Mouse (Mus musculus) cerebellum, adult 2 months (tissue): ENCODE data around the gene Adrb1. TPM values are rescaled to one million over a fixed set of nuclear protein-coding genes. Genes with fewer than 3 reads are reported as not detected.
"Not testable (repeated sequence)": the region's sequence is repeated elsewhere in the genome, so short reads cannot be mapped to it uniquely, and the experiment has no call there.

ENCODE experiments used
- DNase-seq, 2 experiments: peaks; one replicate each; pipeline ENCODE4 v3.0.0; 2021
- H3K27ac ChIP-seq: fragments of 200-500 bp; 2 replicates; pipeline ENCODE4 v1.5.1; 2012; ENCODE audit warnings: low read length, control low read depth, inconsistent platforms; ENCODE audit not compliant: insufficient read depth
- H3K27me3 ChIP-seq: fragments of 200-500 bp; 2 replicates; pipeline ENCODE4 v1.6.1; 2012; ENCODE audit warnings: inconsistent platforms, mild to moderate bottlenecking, low read length, moderate library complexity; ENCODE audit not compliant: control insufficient read depth, insufficient read depth
- H3K4me1 ChIP-seq: fragments of 200-500 bp; 2 replicates; pipeline ENCODE4 v1.6.1; 2011; ENCODE audit warnings: low read length; ENCODE audit not compliant: control insufficient read depth, insufficient read depth
- H3K4me3 ChIP-seq: fragments of 200-500 bp; replicated peaks from 2 replicates; pipeline ENCODE3; 2011; ENCODE audit warnings: mild to moderate bottlenecking, low read depth, low read length, control low read depth; ENCODE audit not compliant: insufficient read depth
- CTCF ChIP-seq: fragments of 200-500 bp; IDR thresholded peaks from 2 replicates; pipeline ENCODE4 v1.5.1; 2011; ENCODE audit warnings: low read depth, mild to moderate bottlenecking, control low read depth, low read length, moderate library complexity, borderline replicate concordance; ENCODE audit not compliant: insufficient read depth
- POLR2A ChIP-seq: fragments of 200-500 bp; IDR thresholded peaks from 2 replicates; pipeline ENCODE4 v1.6.1; 2011; ENCODE audit warnings: low read length, control low read depth, borderline replicate concordance; ENCODE audit not compliant: insufficient read depth
- WGBS: fragments of 180-500 bp; shearing (Covaris S2); methylation state at CpG from one replicate; pipeline ENCODE4 v1.1.7; 2018; 5-methylcytosine and 5-hydroxymethylcytosine counted together
- polyA plus RNA-seq: library from polyadenylated mRNA; depleted of rRNA; stranded (reverse); fragments of >200 nt; gene quantifications from 2 replicates; pipeline ENCODE4 v1.2.3, GENCODE M21; 2012

The Adrb1 gene
- polyA plus RNA-seq, 1 experiment: 4.1 TPM

DNA sequence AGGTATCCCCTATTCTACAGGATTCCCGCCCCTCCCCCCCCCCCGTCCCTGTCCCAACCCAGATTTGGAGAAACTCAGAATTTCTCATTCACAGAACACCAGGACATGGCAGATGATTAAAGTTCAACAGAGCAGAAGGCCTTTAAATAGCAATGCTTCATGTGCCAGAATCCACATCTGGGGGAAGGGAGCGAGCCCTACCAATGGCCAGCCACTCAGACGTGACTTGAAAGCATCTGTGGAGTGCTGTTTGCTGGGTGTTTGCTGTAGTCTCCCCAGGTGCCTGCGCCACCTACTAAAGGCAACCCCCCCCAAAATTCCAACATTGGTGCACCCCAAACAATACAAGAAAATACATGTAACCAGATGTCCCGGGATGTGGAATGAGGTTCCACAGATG, 23.5 kb downstream of the Adrb1 start:
- 61% methylated on average over 6 of the region's 6 CpGs for WGBS
- H3K27me3 ChIP-seq: no peaks in the 10 kb centered on the region
- no peaks in the 10 kb centered on the region; the same call in 1 of the 2 replicates for H3K4me1 ChIP-seq
- no peak for TF ChIP-seq POLR2A
- no peak overlapping the region for H3K27ac ChIP-seq
- no peak overlapping the region for H3K4me3 ChIP-seq
- no peak for DNase-seq

GRCm38 (mm10) chr19:56746618-56747017, 24.6 kb downstream of the Adrb1 start:
- H3K27me3 ChIP-seq: no peaks in the 10 kb centered on the region
- H3K4me3 ChIP-seq: no peak overlapping the region
- H3K4me1 ChIP-seq: no peaks in the 10 kb centered on the region; the same call in 1 of the 2 replicates
- TF ChIP-seq POLR2A: no peak
- TF ChIP-seq CTCF: no peak
- no peak for DNase-seq
- 94% methylated on average over 9 of the region's 9 CpGs for WGBS
- H3K27ac ChIP-seq: no peak overlapping the region

DNA sequence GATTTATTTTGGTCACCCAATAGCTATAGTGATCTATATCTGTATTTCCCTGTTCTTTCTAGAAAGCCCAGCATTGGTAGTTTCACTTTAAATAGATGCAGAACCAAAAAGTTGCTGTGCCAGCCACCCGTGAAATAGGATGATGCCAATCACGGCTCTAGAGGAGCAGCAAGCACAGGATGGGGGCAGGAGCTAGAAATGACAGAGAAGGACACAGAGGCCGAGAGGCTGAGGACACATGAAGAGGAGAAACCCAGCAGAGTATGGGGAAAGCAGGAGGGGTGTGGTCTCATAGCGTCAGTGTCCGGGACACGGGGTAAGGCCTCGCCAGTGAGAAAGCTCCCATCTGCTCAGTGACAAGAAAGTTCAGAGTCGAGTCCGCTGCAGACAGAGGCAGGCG, 25.9 kb downstream of the Adrb1 start:
- DNase-seq: no peak
- Histone ChIP-seq H3K4me1 (no peaks in the 10 kb centered on the region; the same call in 1 of the 2 replicates), H3K4me3 (no peak overlapping the region), H3K27ac (no peak overlapping the region), H3K27me3 (no peaks in the 10 kb centered on the region)
- TF ChIP-seq CTCF (no peak), POLR2A (no peak)
- 34% methylated on average over 10 of the region's 10 CpGs for WGBS

DNA sequence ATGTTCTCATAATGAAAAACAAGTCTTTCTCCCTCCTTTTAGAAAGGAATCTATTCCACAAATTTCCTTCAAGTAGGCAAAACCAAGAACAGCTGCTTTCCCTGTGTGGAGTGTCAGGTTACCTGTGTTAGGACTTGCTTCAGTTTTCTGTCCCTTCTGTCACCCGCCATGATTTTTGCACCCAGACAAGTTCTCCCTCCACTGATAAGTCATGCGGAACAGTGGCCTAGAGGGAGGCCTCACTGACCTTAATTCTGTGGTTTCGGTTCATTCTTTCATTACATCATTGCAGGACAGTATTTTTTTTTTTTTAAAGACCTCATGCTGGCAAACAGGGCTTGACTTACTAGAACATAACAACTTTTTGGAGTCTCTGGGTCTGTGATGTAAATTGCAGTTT, 27.3 kb downstream of the Adrb1 start:
- DNase-seq: no peak
- H3K27me3 ChIP-seq: no peaks in the 10 kb centered on the region
- WGBS: 43% methylated on average over 3 of the region's 3 CpGs
- TF ChIP-seq CTCF: no peak
- no peak for TF ChIP-seq POLR2A
- H3K4me3 ChIP-seq: no peak overlapping the region
- no peaks in the 10 kb centered on the region for H3K4me1 ChIP-seq
- no peak overlapping the region for H3K27ac ChIP-seq

DNA sequence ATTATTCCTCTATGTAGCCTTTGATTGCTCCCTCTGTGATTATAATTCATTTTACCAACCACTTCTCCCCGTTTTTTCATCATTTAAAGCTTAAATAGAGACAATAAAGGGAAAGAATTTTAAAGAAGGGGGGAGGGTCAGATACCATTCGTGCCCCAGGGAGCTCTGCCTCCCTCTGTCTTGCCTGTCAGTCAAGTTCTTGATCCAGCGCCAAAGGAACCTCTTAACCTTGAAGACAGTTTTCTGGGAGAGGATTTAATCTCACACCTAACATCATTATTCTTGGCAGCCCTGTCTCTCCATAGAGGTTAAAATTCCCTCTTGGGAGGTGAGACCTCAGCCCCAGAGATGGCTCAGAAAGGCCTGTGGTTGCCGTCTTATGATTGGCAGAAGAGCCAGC, 28.7 kb downstream of the Adrb1 start:
- WGBS: 41% methylated on average over 4 of the region's 4 CpGs
- H3K4me1 ChIP-seq: no peaks in the 10 kb centered on the region
- no peak for DNase-seq
- H3K4me3 ChIP-seq: no peak overlapping the region
- H3K27me3 ChIP-seq: no peaks in the 10 kb centered on the region
- no peak overlapping the region for H3K27ac ChIP-seq
- TF ChIP-seq CTCF (no peak), POLR2A (no peak)

- DNase-seq, H3K27ac ChIP-seq, H3K4me1 ChIP-seq, H3K27me3 ChIP-seq, H3K4me3 ChIP-seq: not testable (repeated sequence)
- 98% methylated on average over 2 of the region's 2 CpGs for WGBS
Observed at GRCm38 (mm10) chr19:56754456-56754855, 32.5 kb downstream of the Adrb1 start.

- TF ChIP-seq CTCF: no peak
- TF ChIP-seq POLR2A: no peak
- DNase-seq: no peak
- no peak overlapping the region for H3K27ac ChIP-seq
- WGBS: 84% methylated on average over 10 of the region's 10 CpGs
- H3K4me3 ChIP-seq: no peak overlapping the region
- H3K4me1 ChIP-seq: no peaks in the 10 kb centered on the region
- H3K27me3 ChIP-seq: no peaks in the 10 kb centered on the region
Observed at GRCm38 (mm10) chr19:56756412-56756811, 34.4 kb downstream of the Adrb1 start.

- no peak for DNase-seq
- TF ChIP-seq CTCF (no peak), POLR2A (no peak)
- Histone ChIP-seq H3K4me3 (no peak overlapping the region), H3K27me3 (no peaks in the 10 kb centered on the region), H3K27ac (no peak overlapping the region), H3K4me1 (peaks cover 7% of the 10 kb centered on the region)
- WGBS: 98% methylated on average over 2 of the region's 2 CpGs
Observed at GRCm38 (mm10) chr19:56758311-56758710, 36.3 kb downstream of the Adrb1 start.

DNA sequence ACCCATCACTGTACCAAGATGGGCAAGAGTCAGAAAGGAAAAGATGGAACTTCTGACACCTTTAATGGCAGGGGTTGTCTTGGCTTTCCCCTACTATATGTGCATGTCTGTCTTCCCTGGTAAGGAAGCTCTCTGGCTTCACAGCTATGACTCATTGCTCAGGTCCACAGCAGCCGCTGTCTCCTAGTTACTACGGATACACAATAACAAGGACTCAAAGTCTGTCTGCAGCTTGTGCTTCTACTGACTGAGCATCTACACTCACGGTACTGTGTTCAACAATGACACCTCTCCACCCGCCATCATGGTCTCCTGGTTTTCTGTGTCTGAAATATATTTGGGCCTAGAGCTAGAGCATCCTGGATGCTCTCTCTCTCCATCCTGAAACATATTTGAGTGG, 37.7 kb downstream of the Adrb1 start:
- 95% methylated on average over 4 of the region's 4 CpGs for WGBS
- TF ChIP-seq CTCF (no peak), POLR2A (no peak)

More for the DNA sequence above, 37.7 kb downstream of the Adrb1 start:
- DNase-seq: no peak
- Histone ChIP-seq H3K27ac (no peak overlapping the region), H3K4me1 (peaks cover 7% of the 10 kb centered on the region), H3K27me3 (no peaks in the 10 kb centered on the region), H3K4me3 (no peak overlapping the region)
